Mouse (Mus musculus) lung, embryonic 14.5 days (tissue): ENCODE measurements around the gene Tlr13. TPM values are rescaled to one million over a fixed set of nuclear protein-coding genes. Genes with fewer than 3 reads are reported as not detected.

Source experiments
- ATAC-seq: fragments of 200-750 bp; cut with Nextera tagmentation; 2 replicates; pipeline ENCODE4 v1.8.0; 2017; ENCODE audit warnings: mild to moderate bottlenecking, moderate TSS enrichment, moderate library complexity; ENCODE audit not compliant: insufficient read depth
- DNase-seq: peaks from one replicate; pipeline ENCODE4 v3.0.0-alpha.2; 2015
- H3K27ac ChIP-seq: fragments of 300-500 bp; sonication (generic); 2 replicates; pipeline ENCODE4 v1.5.1; 2014; ENCODE audit warnings: low read depth, mild to moderate bottlenecking, moderate library complexity
- H3K27me3 ChIP-seq: fragments of 300-500 bp; sonication (generic); 2 replicates; pipeline ENCODE4 v1.6.1; 2014; ENCODE audit warnings: low read length, control low read depth; ENCODE audit not compliant: insufficient read depth
- H3K36me3 ChIP-seq: fragments of 300-500 bp; sonication (generic); 2 replicates; pipeline ENCODE4 v1.6.1; 2014; ENCODE audit warnings: control low read depth; ENCODE audit not compliant: insufficient read depth
- H3K4me1 ChIP-seq: fragments of 300-500 bp; sonication (generic); 2 replicates; pipeline ENCODE4 v1.6.1; 2014; ENCODE audit warnings: antibody characterized with exemption, control low read depth; ENCODE audit not compliant: insufficient read depth
- H3K4me2 ChIP-seq: fragments of 300-500 bp; sonication (generic); 2 replicates; pipeline ENCODE4 v1.6.1; 2014; ENCODE audit warnings: mild to moderate bottlenecking
- H3K4me3 ChIP-seq: fragments of 300-500 bp; sonication (generic); 2 replicates; pipeline ENCODE4 v1.5.1; 2014; ENCODE audit warnings: low read depth, low read length
- H3K9ac ChIP-seq: fragments of 300-500 bp; sonication (generic); 2 replicates; pipeline ENCODE4 v1.6.1; 2014
- H3K9me3 ChIP-seq: fragments of 300-500 bp; sonication (generic); 2 replicates; pipeline ENCODE4 v1.6.1; 2016; ENCODE audit warnings: low read depth, low read length, control low read depth
- CTCF ChIP-seq: IDR thresholded peaks from 2 replicates; pipeline ENCODE4 v1.5.1; 2016; ENCODE audit warnings: antibody characterized with exemption, low read depth
- WGBS: fragments of 180-500 bp; shearing (Covaris S2); extraction: QIAGEN DNeasy Blood & Tissue Kit; methylation state at CpG from one replicate; pipeline ENCODE4 v1.1.7; 2014; 5-methylcytosine and 5-hydroxymethylcytosine counted together
- polyA plus RNA-seq: library from polyadenylated mRNA; unstranded; fragments of >200 nt; fragmentation: Nextera tagmentation; extraction: Ambion mirVana; gene quantifications from 2 replicates; pipeline ENCODE4 v1.2.1, GENCODE M21; 2014

Gene Tlr13
- polyA plus RNA-seq, 1 experiment from 2014 or later = 0.62 TPM

GRCm38 (mm10) chrX:106134916-106135315, 8.1 kb upstream of the Tlr13 start:
- no peak overlapping the region for H3K4me2 ChIP-seq
- no peak overlapping the region for H3K27ac ChIP-seq
- no peak for DNase-seq
- no peaks in the 10 kb centered on the region for H3K9me3 ChIP-seq
- no peaks in the 10 kb centered on the region for H3K4me1 ChIP-seq
- TF ChIP-seq CTCF = no peak
- 62% methylated on average over 3 of the region's 3 CpGs for WGBS
- H3K9ac ChIP-seq = no peak overlapping the region
- no peaks in the 10 kb centered on the region for H3K36me3 ChIP-seq
- H3K4me3 ChIP-seq = no peak overlapping the region
- H3K27me3 ChIP-seq = no peaks in the 10 kb centered on the region
- no peak for ATAC-seq

- DNase-seq = no peak
- no peaks in the 10 kb centered on the region for H3K9me3 ChIP-seq
- no peak overlapping the region for H3K4me2 ChIP-seq
- no peak overlapping the region for H3K27ac ChIP-seq
- no peaks in the 10 kb centered on the region for H3K36me3 ChIP-seq
- no peaks in the 10 kb centered on the region for H3K27me3 ChIP-seq
- ATAC-seq = no peak
- TF ChIP-seq CTCF = no peak
- no peak overlapping the region for H3K9ac ChIP-seq
- H3K4me1 ChIP-seq = no peaks in the 10 kb centered on the region
- H3K4me3 ChIP-seq = no peak overlapping the region
- 82% methylated on average over 4 of the region's 4 CpGs for WGBS
Measured at GRCm38 (mm10) chrX:106135484-106135883, 7.5 kb upstream of the Tlr13 start.

DNA sequence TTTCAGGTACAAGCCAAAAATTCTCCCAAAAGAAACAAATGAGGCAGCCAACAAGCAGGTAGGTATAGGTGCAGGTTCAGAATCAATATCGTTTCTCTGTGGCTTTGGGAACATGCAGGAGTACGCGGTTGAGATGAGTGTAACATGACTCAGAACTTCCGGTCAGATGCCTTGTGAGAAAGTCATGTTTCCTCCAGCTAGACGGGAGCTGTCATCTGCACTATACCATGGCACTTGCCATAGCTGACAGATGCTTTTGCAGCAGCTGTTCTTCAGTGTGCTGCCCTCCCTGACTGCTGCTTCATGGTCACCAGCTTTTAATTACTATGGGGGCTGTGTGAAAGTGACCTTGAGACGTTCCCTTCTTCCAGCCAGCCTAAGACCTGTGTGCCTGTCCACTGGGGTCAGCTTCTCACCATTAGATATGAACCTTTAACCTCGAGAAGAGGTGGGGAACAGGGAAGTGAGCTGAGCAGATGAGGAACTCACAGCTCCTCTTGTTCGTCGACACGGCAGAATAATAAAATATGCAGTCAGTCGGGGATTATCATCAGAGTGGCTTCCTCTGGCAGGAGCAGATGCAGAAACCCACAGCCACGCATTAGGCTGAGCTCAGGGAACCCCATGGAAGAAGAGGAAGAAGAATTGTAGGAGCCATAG, 7.0 kb upstream of the Tlr13 start:
- no peaks in the 10 kb centered on the region for H3K27me3 ChIP-seq
- H3K4me3 ChIP-seq = no peak overlapping the region
- ATAC-seq (no peak), DNase-seq (peak; percentile 2)
- no peaks in the 10 kb centered on the region for H3K36me3 ChIP-seq
- WGBS = 44% methylated on average over 12 of the region's 12 CpGs
- no peak overlapping the region for H3K9ac ChIP-seq
- H3K27ac ChIP-seq = no peak overlapping the region
- 0 out of 2 replicates have a peak overlapping the region, but pooled peaks have one; percentile 4 for H3K4me2 ChIP-seq
- H3K4me1 ChIP-seq = no peaks in the 10 kb centered on the region
- H3K9me3 ChIP-seq = no peaks in the 10 kb centered on the region
- no peak for TF ChIP-seq CTCF

- Histone ChIP-seq H3K27me3 (no peaks in the 10 kb centered on the region), H3K9ac (no peak overlapping the region), H3K27ac (no peak overlapping the region), H3K36me3 (no peaks in the 10 kb centered on the region), H3K9me3 (no peaks in the 10 kb centered on the region), H3K4me3 (no peak overlapping the region), H3K4me1 (no peaks in the 10 kb centered on the region), H3K4me2 (no peak overlapping the region)
- WGBS = 72% methylated on average over 13 of the region's 13 CpGs
- no peak for TF ChIP-seq CTCF
- DNase-seq (peak; percentile 1), ATAC-seq (no peak)
Measured at GRCm38 (mm10) chrX:106139309-106140070, 3.5 kb upstream of the Tlr13 start.

GRCm38 (mm10) chrX:106148185-106148584, 5.2 kb downstream of the Tlr13 start:
- H3K9me3 ChIP-seq = no peaks in the 10 kb centered on the region
- no peak for TF ChIP-seq CTCF
- 87% methylated on average over 1 of the region's 1 CpGs for WGBS

GRCm38 (mm10) chrX:106149460-106149859, 6.5 kb downstream of the Tlr13 start:
- no peak overlapping the region for H3K9ac ChIP-seq
- H3K4me2 ChIP-seq = no peak overlapping the region
- ATAC-seq = no peak
- no peak overlapping the region for H3K4me3 ChIP-seq
- DNase-seq = no peak
- 72% methylated on average over 3 of the region's 3 CpGs for WGBS
- H3K36me3 ChIP-seq = no peaks in the 10 kb centered on the region
- H3K4me1 ChIP-seq = no peaks in the 10 kb centered on the region
- no peak overlapping the region for H3K27ac ChIP-seq
- no peaks in the 10 kb centered on the region for H3K9me3 ChIP-seq
- no peak for TF ChIP-seq CTCF
- no peaks in the 10 kb centered on the region for H3K27me3 ChIP-seq

More at GRCm38 (mm10) chrX:106148185-106148584, 5.2 kb downstream of the Tlr13 start:
- ATAC-seq (no peak), DNase-seq (no peak)
- H3K27ac ChIP-seq = no peak overlapping the region
- no peak overlapping the region for H3K4me3 ChIP-seq
- H3K36me3 ChIP-seq = no peaks in the 10 kb centered on the region
- no peaks in the 10 kb centered on the region for H3K4me1 ChIP-seq
- no peak overlapping the region for H3K9ac ChIP-seq
- H3K27me3 ChIP-seq = no peaks in the 10 kb centered on the region
- no peak overlapping the region for H3K4me2 ChIP-seq

GRCm38 (mm10) chrX:106154180-106154586, 11.2 kb downstream of the Tlr13 start:
- H3K4me3 ChIP-seq = no peak overlapping the region
- no peak overlapping the region for H3K9ac ChIP-seq
- no peak for TF ChIP-seq CTCF
- H3K36me3 ChIP-seq = no peaks in the 10 kb centered on the region
- H3K27me3 ChIP-seq = no peaks in the 10 kb centered on the region
- no peak overlapping the region for H3K27ac ChIP-seq
- H3K9me3 ChIP-seq = no peaks in the 10 kb centered on the region
- no peak for ATAC-seq
- no peak overlapping the region for H3K4me2 ChIP-seq
- no peak for DNase-seq
- H3K4me1 ChIP-seq = no peaks in the 10 kb centered on the region
